Mouse (Mus musculus) liver, adult 2 months (tissue): ENCODE data around the gene Gm20388. TPM values are rescaled to one million over a fixed set of nuclear protein-coding genes. Genes with fewer than 3 reads are reported as not detected.

Experiments
- DNase-seq: peaks from one replicate; pipeline ENCODE4 v3.0.0-alpha.2; 2011; ENCODE audit warnings: low read depth, low spot score; ENCODE audit errors: extremely low read depth
- H3K27ac ChIP-seq: fragments of 200-500 bp; replicated peaks from 2 replicates; pipeline ENCODE4 v1.5.1; 2012; ENCODE audit warnings: low read depth, mild to moderate bottlenecking, control low read depth, inconsistent platforms, low read length; ENCODE audit not compliant: insufficient read depth
- H3K27me3 ChIP-seq: fragments of 200-500 bp; 2 replicates; pipeline ENCODE4 v1.6.1; 2012; ENCODE audit warnings: mild to moderate bottlenecking, moderate library complexity, low read length, inconsistent platforms; ENCODE audit not compliant: control insufficient read depth, insufficient read depth
- H3K36me3 ChIP-seq: fragments of 200-500 bp; 2 replicates; pipeline ENCODE4 v1.6.1; 2012; ENCODE audit warnings: low read length, inconsistent platforms; ENCODE audit not compliant: control insufficient read depth, insufficient read depth
- H3K4me1 ChIP-seq: fragments of 200-500 bp; 2 replicates; pipeline ENCODE4 v1.6.1; 2011; ENCODE audit warnings: low read length; ENCODE audit not compliant: control insufficient read depth, insufficient read depth
- H3K4me3 ChIP-seq: fragments of 200-500 bp; 2 replicates; pipeline ENCODE4 v1.5.1; 2011; ENCODE audit warnings: low read depth, mild to moderate bottlenecking, control low read depth, low read length, moderate library complexity; ENCODE audit not compliant: insufficient read depth
- H3K79me2 ChIP-seq: fragments of 200-500 bp; 2 replicates; pipeline ENCODE4 v1.6.1; 2012; ENCODE audit warnings: inconsistent platforms, mild to moderate bottlenecking, low read length, moderate library complexity; ENCODE audit not compliant: control insufficient read depth, insufficient read depth
- H3K9ac ChIP-seq: fragments of 200-500 bp; 2 replicates; pipeline ENCODE4 v1.6.1; 2012; ENCODE audit warnings: low read depth, mild to moderate bottlenecking, control low read depth, inconsistent platforms, low read length
- CTCF ChIP-seq: fragments of 200-500 bp; IDR thresholded peaks from 2 replicates; pipeline ENCODE4 v1.5.1; 2011; ENCODE audit warnings: low read depth, low read length, control low read depth
- POLR2A ChIP-seq: fragments of 200-500 bp; IDR thresholded peaks from 2 replicates; pipeline ENCODE4 v1.6.1; 2011; ENCODE audit warnings: low read length, control low read depth; ENCODE audit not compliant: insufficient read depth; ENCODE audit errors: extremely low read depth
- WGBS: fragments of 180-500 bp; shearing (Covaris S2); methylation state at CpG from one replicate; pipeline ENCODE4 v1.1.7; 2018; 5-methylcytosine and 5-hydroxymethylcytosine counted together
- polyA plus RNA-seq: library from polyadenylated mRNA; depleted of rRNA; stranded (reverse); fragments of >200 nt; gene quantifications from 2 replicates; pipeline ENCODE4 v1.2.3, GENCODE M21; 2012
- total RNA-seq: library from RNA; depleted of rRNA; stranded (reverse); fragments of >200 nt; gene quantifications from 2 replicates; pipeline ENCODE4 v1.2.3, GENCODE M21; 2014

Gene Gm20388
- total and polyA plus RNA-seq, 2 experiments: 6.4 to 19.9 TPM

GRCm38 (mm10) chr8:121296082-121296481 lies 1385.4 kb downstream of the Gm20388 start:
- Histone ChIP-seq H3K79me2 (no peaks in the 10 kb centered on the region), H3K27ac (no peak overlapping the region), H3K36me3 (no peaks in the 10 kb centered on the region), H3K9ac (no peak overlapping the region), H3K4me1 (no peaks in the 10 kb centered on the region), H3K4me3 (no peak overlapping the region), H3K27me3 (no peaks in the 10 kb centered on the region)
- WGBS: 88% methylated on average over 7 of the region's 7 CpGs
- DNase-seq: no peak
- TF ChIP-seq POLR2A (no peak), CTCF (no peak)

- Histone ChIP-seq H3K9ac (no peak overlapping the region), H3K27ac (no peak overlapping the region), H3K36me3 (no peaks in the 10 kb centered on the region), H3K4me3 (no peak overlapping the region), H3K27me3 (no peaks in the 10 kb centered on the region), H3K79me2 (no peaks in the 10 kb centered on the region), H3K4me1 (no peaks in the 10 kb centered on the region)
- DNase-seq: no peak
- TF ChIP-seq CTCF: no peak
- 88% methylated on average over 5 of the region's 5 CpGs for WGBS
Observed at GRCm38 (mm10) chr8:121296597-121296996, 1386.0 kb downstream of the Gm20388 start.

GRCm38 (mm10) chr8:121297299-121297698 lies 1386.7 kb downstream of the Gm20388 start:
- Histone ChIP-seq H3K9ac (no peak overlapping the region), H3K27me3 (no peaks in the 10 kb centered on the region), H3K4me1 (no peaks in the 10 kb centered on the region), H3K36me3 (no peaks in the 10 kb centered on the region), H3K79me2 (no peaks in the 10 kb centered on the region), H3K4me3 (no peak overlapping the region), H3K27ac (no peak overlapping the region)
- DNase-seq: no peak
- no peak for TF ChIP-seq POLR2A
- 84% methylated on average over 9 of the region's 9 CpGs for WGBS

GRCm38 (mm10) chr8:121300066-121300465 lies 1389.4 kb downstream of the Gm20388 start:
- no peak for DNase-seq
- Histone ChIP-seq H3K9ac (no peak overlapping the region), H3K4me3 (no peak overlapping the region), H3K4me1 (no peaks in the 10 kb centered on the region), H3K27ac (no peak overlapping the region), H3K79me2 (no peaks in the 10 kb centered on the region), H3K36me3 (no peaks in the 10 kb centered on the region), H3K27me3 (no peaks in the 10 kb centered on the region)
- TF ChIP-seq CTCF (no peak), POLR2A (no peak)
- WGBS: 44% methylated on average over 4 of the region's 4 CpGs

GRCm38 (mm10) chr8:121300501-121301411 lies 1390.1 kb downstream of the Gm20388 start:
- Histone ChIP-seq H3K36me3 (no peaks in the 10 kb centered on the region), H3K4me3 (no peak overlapping the region), H3K27me3 (no peaks in the 10 kb centered on the region), H3K27ac (no peak overlapping the region), H3K4me1 (no peaks in the 10 kb centered on the region), H3K9ac (no peak overlapping the region), H3K79me2 (no peaks in the 10 kb centered on the region)
- TF ChIP-seq CTCF (no peak), POLR2A (no peak)
- DNase-seq: no peak
- 59% methylated on average over 28 of the region's 28 CpGs for WGBS

GRCm38 (mm10) chr8:121301431-121301830 lies 1390.8 kb downstream of the Gm20388 start:
- no peaks in the 10 kb centered on the region for H3K79me2 ChIP-seq

More at GRCm38 (mm10) chr8:121301431-121301830, 1390.8 kb downstream of the Gm20388 start:
- H3K27me3 ChIP-seq: no peaks in the 10 kb centered on the region
- DNase-seq: no peak
- H3K36me3 ChIP-seq: no peaks in the 10 kb centered on the region
- no peak overlapping the region for H3K9ac ChIP-seq
- no peak overlapping the region for H3K4me3 ChIP-seq
- H3K4me1 ChIP-seq: no peaks in the 10 kb centered on the region
- TF ChIP-seq CTCF (no peak), POLR2A (no peak)
- H3K27ac ChIP-seq: no peak overlapping the region
- 40% methylated on average over 15 of the region's 15 CpGs for WGBS
